Mouse (Mus musculus): ENCODE results near the gene Kyat1.

DNA sequence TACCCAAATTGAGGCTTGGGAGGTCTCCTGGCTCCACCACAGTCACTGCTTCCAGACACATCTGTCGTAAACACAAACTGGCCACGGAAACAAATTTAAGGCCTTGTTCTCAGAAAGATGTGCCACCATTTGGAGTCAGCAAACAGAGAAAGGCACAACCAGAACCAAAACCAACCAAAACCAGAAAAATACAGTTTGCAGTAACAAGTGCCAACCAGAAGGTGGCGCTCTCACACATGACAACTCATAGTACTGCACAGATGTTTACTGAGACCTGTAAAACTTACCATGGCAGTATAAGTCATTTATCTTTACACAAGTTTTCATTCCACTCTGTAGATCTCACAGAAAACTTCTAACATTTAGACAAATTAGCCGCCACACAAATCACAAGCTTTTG is 39.0 kb downstream of the Kyat1 start:
- no peak for TF ChIP-seq CTCF (IDR thresholded peaks at IDR 0.05; ENCODE audit: borderline replicate concordance, insufficient read depth, low read depth, low read length)
- no peak for TF ChIP-seq POLR2A (IDR thresholded peaks at IDR 0.05; ENCODE audit: borderline replicate concordance, insufficient read depth, low read length)
